Mouse (Mus musculus) fibroblast of lung, adult 2 months (primary cell): Measurements from ENCODE around the gene Nccrp1.
A peak's percentile ranks its signal among the peaks of the same experiment; 100 is the strongest.

ENCODE experiments used
- DNase-seq: peaks from one replicate; pipeline ENCODE4 v3.0.0-alpha.2; 2011; ENCODE audit warnings: low read depth

Gene Nccrp1

DNA sequence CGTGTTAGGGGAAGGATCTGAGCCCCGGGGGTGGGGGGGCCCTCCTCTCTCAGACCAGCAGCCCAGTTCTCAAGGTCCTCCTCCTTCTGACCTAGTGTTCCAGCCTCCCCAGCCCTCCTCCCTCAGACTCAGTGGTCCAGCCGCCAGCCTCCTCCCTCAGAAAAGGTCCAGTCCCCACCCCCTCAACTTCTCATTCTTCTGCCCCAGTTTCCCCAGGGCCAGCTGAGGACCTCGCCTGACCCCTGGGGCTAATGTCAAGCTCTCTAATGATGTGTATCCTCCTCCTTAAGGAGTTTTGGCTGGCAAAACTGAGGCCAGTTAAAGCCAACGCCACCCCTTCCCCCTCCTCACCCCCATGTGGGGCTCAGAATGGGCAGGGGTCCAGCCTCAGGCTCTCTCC is at the start of gene Nccrp1:
TSS of gene Nccrp1 (minus strand) at position 101 of the 400 bp plus-strand sequence.
- DNase-seq = no peak

- no peak for DNase-seq
These were observed 48.8 kb upstream of the Nccrp1 start for GRCm38 (mm10) chr7:28595751-28596435.

DNA sequence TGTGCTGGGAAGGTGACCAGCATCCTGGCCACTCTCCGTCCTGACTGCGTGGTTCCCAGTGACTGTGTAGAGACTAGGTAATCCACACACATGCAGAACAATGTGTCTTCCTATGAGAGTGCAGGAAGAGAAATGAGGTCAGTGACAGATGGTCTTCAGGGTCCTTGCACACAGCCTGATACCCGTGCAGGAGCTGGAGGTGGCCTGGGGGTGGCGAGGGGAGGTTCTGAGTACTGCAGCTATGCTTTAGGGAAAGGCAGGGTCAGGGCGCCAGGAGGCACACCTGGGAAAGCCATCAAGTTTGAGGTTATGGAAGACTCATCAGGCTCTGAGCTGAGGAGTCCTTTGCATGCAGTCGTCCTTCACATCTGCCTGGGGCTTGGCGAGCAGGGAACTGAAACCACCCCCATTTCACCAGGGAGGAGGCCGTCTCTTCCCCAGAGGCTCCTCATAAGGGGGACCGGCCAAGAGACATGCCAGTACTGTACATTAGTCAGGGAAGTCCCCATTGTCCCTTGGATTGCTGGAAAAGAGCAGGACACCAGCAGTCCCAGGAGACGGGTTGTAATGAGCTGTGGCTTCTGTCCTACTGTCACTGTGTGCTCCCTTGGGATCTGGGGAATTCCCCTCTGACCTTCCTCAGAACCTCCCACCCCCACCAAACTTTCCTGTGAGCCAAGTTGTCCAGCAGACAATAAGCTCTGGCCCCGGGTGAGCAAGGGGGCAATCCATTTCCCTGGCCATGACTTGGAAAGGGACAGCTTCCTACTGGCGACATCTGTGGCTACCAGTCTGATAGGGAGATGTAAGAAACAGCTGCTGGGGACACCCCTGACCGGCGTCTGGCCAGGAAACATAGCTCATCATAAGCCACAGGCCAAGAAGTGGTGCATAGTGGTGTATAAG is 46.4 kb upstream of the Nccrp1 start:
- no peak for DNase-seq

DNA sequence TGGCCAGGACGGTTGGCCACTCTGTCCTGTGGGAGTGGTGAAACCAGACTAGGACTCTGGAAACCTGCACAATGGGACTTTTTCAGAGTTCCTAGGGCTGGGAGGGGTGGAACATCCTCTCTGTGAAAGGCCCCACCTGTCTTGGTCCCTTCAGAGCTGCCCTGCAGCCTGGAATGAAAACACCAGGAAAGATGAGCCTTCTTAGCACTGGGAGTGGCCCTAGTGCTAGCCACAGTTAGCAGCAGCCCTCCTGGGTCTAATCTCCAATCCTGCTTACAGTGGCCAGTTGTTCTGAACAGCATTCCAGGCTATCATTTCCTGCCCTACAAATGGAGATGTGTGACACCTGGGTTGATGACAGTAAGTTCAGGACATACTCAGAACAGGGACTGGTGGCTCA is 44.8 kb upstream of the Nccrp1 start:
- no peak for DNase-seq

DNA sequence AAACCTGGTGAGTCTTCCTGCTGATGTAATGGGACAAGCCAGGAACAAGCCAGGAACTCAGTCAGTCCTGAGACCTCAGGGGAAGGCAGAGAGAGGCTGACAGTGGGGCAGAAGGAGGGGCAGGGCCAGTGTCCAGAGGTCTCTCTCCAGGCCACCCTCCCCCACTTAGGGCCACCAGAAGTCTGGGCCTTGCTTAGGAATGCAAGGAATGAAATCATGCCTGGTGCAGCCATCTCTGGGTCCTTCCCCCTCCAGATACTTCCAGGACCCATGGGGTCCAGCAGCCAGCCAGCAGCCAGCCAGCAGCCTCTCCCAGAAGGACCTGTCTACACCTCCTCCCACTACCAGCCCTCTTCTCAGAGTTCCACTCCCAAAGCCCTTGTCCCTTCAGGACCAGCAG is 40.6 kb upstream of the Nccrp1 start:
- no peak for DNase-seq

DNA sequence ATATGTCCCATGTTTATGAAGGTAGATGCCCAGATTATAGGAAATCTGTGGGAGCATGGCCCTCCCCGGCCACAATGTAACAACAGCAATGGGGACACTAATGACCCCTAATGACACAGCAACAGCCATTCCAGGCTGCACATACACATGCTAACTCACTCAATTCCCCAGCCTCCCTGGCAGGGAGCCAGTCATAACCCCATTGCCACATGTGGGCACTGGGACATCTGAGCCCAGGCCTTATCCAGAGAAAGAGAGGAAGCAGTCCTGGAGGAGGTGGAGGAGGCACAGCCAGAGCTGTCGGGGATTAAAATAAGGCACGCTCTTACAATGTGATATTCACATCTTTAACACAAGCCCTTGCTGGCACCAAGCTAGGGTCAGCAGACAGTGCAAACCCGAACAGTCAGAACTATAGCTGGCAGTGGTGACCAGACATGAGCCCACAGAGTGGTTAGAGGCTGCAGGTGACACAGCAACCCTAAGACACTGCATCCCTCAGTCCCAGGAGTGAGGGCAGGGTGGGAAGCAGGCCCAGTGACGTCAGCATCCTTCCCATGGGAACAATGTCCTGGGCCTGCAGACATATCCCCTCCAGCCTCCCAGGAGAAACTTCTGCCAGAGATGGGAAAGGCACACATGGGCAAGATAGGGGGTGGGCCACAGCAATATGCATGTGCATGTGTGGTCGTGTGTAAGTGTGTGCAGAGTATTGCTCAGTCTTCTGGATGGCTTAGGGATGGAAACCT is 39.8 kb upstream of the Nccrp1 start:
- DNase-seq = no peak

DNA sequence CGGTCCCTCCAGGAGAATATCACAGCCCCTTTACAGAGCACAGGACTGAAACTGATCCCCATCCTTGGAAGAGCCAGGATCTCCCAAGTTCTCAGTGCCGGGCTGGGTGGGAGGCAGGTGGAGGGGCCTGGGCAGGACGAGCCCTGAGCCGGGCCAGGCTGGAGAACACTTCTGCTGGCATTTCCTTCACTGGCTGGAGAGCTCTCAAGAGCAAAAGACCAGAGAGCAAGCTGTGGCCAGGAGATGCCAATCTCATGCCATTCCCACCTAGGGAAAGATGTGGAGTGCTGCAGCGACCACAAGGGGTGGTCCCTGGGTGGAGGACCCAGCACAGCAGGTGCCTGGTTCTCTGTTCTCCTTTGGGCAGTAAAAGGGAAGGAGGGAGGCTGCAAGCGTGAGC is 37.9 kb upstream of the Nccrp1 start:
- DNase-seq = no peak

GRCm38 (mm10) chr7:28584468-28584867 is 37.4 kb upstream of the Nccrp1 start:
- DNase-seq = no peak

GRCm38 (mm10) chr7:28583570-28584344 is 36.7 kb upstream of the Nccrp1 start:
- DNase-seq = no peak

DNA sequence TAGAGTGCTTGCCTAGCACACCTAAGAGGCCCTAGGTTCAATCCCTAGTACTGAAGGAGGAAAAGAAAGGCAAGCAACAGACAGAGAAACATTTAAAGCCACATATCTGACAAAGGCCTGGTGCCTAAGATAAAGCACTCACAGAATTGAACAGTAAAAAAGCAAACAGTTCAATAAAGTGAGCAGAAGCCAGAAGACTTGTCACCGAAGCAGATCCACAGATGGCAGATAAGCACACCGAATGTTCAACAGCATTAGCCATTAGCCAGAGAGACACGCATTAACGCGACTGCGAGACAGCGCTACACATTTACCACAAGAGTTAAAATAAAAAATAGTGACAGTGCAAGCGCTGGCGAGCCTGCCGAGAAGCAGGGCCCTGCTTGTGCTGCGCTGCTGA is 35.8 kb upstream of the Nccrp1 start:
- DNase-seq = no peak

GRCm38 (mm10) chr7:28581721-28582120 is 34.7 kb upstream of the Nccrp1 start:
- DNase-seq = no peak

DNA sequence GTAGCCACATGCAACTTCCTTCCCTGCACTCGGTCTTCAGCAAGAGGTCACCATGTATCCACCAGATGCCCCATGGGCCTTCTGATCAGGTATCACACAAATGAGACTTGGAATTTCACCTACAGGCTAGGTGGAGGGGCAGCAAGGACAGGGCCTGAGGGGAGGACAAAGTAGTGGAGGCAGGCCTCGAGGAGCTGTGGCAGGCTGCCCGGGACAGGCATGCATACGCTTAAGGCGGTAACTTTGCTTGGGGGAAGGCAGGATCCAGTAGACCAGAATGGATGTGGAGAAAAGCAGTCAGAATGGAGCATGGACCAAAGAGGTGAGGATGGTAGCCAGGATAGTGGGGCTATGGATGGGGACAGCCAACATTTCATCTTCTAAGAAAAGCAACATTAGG is 32.8 kb upstream of the Nccrp1 start:
- DNase-seq = no peak

- no peak for DNase-seq
These were observed 31.5 kb upstream of the Nccrp1 start for GRCm38 (mm10) chr7:28578543-28579053.

DNA sequence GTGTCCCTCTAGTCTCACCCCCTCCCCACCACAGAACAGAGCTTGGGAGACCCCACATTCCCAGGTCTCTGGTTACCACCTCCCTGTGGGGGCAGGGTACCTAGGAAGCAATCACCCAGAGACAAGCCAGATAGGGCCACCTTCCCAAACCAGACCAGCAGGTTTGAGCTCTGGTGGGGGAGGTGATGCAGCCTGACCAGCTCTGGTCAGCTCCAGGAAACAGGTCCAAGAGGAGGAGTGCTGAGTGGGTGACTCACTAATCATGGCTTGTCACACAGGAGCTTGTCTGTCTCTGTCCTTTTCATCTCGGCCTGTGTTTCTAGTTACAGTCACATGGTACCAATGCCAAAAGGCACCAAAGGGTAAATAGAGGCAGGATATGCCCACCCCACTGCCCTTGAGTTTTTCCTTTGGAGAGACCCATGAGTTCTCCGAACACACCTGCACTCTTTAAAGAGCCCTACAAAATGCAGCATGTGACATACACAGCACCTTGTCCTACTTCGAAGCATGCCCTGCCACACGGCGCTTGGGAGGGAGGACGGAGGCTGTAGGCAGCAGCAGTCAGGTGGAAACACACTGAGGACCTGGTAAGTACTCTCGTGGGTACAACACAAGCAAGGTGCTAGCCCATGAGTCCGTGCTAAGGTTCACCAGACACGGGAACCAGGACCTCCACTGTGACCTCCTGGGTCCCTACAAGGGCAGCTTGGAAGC is 30.9 kb upstream of the Nccrp1 start:
- no peak for DNase-seq

- DNase-seq = peak; percentile 84
These were observed 29.3 kb upstream of the Nccrp1 start for GRCm38 (mm10) chr7:28576271-28576914.

- DNase-seq = no peak
These were observed 28.5 kb upstream of the Nccrp1 start for GRCm38 (mm10) chr7:28575597-28575996.

DNA sequence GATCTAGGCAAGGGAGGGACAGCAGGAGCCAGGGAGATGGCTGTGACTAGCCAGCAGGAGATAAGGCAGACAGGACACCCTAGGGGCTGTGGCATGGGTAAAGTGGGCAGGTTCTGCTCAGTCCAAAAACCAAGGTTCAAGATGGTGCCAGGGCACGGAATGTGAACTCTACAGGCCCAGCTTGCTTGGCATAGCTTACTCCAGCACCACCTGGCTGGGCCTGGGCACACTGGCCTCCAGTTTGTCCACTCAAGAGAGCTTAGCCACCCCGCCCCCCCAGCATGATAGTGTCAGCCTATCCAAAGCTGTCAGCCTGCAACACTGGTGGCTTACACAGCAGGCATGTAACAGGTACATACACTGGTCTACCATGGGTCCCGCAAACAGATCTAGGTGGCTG is 26.2 kb upstream of the Nccrp1 start:
- DNase-seq = no peak

GRCm38 (mm10) chr7:28572689-28573088 is 25.6 kb upstream of the Nccrp1 start:
- DNase-seq = no peak

DNA sequence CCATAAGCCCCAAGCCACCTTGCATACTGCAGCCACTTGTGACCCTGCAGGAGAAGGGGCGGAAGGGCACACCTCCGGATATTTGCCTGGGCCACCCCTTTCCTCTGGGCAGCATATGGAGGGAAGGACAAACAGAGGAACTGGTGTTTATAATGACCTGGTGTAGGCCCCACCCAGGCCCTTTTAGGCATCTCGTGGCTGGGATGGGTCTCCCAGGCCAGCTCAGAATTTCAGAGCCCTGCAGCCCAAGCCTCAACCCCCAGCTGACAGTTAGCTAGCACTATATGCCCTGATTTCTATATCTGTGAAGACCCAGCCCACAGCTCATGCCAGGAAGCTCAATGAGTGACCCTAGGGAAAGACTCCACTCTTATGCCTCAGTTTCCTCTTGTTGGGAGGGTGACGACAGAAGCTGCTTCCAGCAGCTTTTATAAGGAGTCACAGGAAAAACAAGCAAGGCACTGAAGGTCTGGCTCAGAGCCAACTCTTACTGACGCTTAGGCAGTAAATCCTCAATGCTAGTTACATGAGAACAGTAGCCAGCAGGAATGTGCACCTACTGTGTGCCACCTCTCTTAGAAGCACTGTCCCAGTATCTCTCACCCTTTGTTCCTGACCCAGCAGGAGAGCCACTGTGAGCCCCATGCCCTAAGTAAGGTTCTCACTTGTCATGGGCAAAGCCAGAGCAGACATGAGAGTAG is 24.1 kb upstream of the Nccrp1 start:
- DNase-seq = no peak
